In the genomic region with DNA sequence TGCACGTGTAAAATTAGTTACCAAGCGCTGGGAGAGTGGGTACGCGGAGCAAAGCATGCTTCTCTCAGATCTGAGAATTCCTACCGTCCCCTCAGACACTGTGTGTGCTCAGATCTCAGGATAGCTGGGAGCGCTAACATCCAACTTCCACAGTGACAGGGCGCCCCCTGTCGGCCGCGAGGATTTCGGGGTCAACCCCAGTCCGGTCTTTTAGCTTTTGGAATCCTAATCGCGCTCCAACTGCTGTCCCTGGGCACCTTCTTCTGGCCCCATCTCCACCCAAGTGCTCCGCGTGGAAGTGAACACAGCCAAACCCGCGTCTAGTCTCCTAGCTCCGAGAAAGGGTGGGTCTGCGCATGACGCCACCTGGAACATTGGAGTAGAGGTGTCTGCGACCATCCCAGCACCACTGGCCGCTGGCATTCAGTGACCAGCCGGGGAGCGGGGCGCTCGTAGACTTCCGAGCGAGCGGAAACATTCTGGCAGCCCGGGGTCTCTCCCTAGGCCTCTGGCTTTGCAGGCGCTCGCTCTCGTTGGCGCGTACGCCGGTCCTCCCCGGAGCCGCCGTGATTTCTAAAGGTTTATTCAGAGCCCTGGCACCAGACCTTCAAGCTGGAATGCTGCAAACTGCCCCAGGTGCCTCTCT, we compare ENCODE assay signal across 8 mouse cellular contexts. TPM values are rescaled to one million over a fixed set of nuclear protein-coding genes. Genes with fewer than 3 reads are reported as not detected.
A peak's percentile ranks its signal among the peaks of the same experiment; 100 is the strongest.
DNase-seq lines count a peak whose midpoint lies in the region; ATAC-seq and TF ChIP-seq lines count a peak whose summit lies in the region.

No protein-coding gene starts in this region.

- WGBS in lung, embryonic 15.5 days, result 1% methylated on average over 41 of the region's 41 CpGs

- peak overlapping the region; percentile 5; the same call in 1 of the 2 replicates for H3K9ac ChIP-seq in lung, embryonic 15.5 days

- H3K4me2 ChIP-seq in lung, embryonic 15.5 days, result peak overlapping the region; percentile 60

- 0 out of 2 replicates have a peak, but pooled peaks have one; percentile 9 for TF ChIP-seq CTCF in cortical plate, adult 2 months (IDR thresholded peaks at IDR 0.05; ENCODE audit: extremely low read depth, insufficient read depth, low read length)

- DNase-seq in right cerebral cortex, postnatal 14 days, result peak; percentile 55
- no peak for DNase-seq in right cerebral cortex, postnatal 25 days
- DNase-seq in heart, adult 9 months (ENCODE audit: low spot score in 2 of 2), result peak; percentile 25 to 39
- DNase-seq in kidney, adult 9 months, result peak; percentile 73
- peak; percentile 76 for DNase-seq in ovary, postnatal 14 days (ENCODE audit: low spot score)

- peaks cover 95% of the 10 kb centered on the region for H3K27me3 ChIP-seq in lung, embryonic 15.5 days

- H3K27ac ChIP-seq in cortical plate, adult 2 months (ENCODE audit: insufficient read depth, low read length), result no peak overlapping the region
- peak overlapping the region; percentile 63 for H3K27ac ChIP-seq in lung, embryonic 15.5 days

- no peak for TF ChIP-seq POLR2A in cortical plate, adult 2 months (IDR thresholded peaks at IDR 0.05; ENCODE audit: extremely low read depth, insufficient read depth, low read length)

- 0 out of 2 replicates have a peak, but pooled peaks have one; percentile 26 for ATAC-seq in lung, embryonic 15.5 days (ENCODE audit: borderline replicate concordance, extremely low read depth, low FRiP score, low TSS enrichment)
- ATAC-seq in inflammation-experienced regulatory T-cells, adult 6 months, result no peak

- no peaks in the 10 kb centered on the region for H3K4me1 ChIP-seq in cortical plate, adult 2 months (ENCODE audit: control insufficient read depth, insufficient read depth, low read length)
- H3K4me1 ChIP-seq in lung, embryonic 15.5 days, result peaks cover 15% of the 10 kb centered on the region

- no peaks in the 10 kb centered on the region for H3K9me3 ChIP-seq in lung, embryonic 15.5 days

- no peak overlapping the region for H3K4me3 ChIP-seq in cortical plate, adult 2 months (ENCODE audit: insufficient read depth, low read length)
- peak overlapping the region; percentile 39 for H3K4me3 ChIP-seq in lung, embryonic 15.5 days

- H3K36me3 ChIP-seq in lung, embryonic 15.5 days, result no peaks in the 10 kb centered on the region

RNA-seq across cellular contexts. Expression of gene Foxa2, which starts 1.8 kb away (rescaled TPM):
- not detected in 2 replicates for polyA plus RNA-seq in cortical plate, adult 2 months (2012; rRNA removed)
- 38.4 and 40.6 TPM in 2 replicates for polyA plus RNA-seq in lung, embryonic 15.5 days (2015; fragmentation: Nextera tagmentation; extraction: Ambion mirVana)
- polyA plus RNA-seq in inflammation-experienced regulatory T-cells, adult 6 months (2017; shearing (Covaris generic)), result not detected

Comparison
In these comparisons a context has a peak if more than half of its experiments do, and no peak if none do; other contexts are left out.
1. RNA of gene Foxa2, which starts 1.8 kb away (polyA plus RNA-seq): 38.4 to 40.6 TPM in lung, embryonic 15.5 days; not detected in cortical plate, adult 2 months and not detected in inflammation-experienced regulatory T-cells, adult 6 months; every median in the first group is over 10 times any median in the second.